Mouse (Mus musculus) layer of hippocampus, postnatal 25 days (tissue): ENCODE results near the gene Myoc. TPM values are rescaled to one million over a fixed set of nuclear protein-coding genes. Genes with fewer than 3 reads are reported as not detected.
"Not testable (repeated sequence)": the region's sequence is repeated elsewhere in the genome, so short reads cannot be mapped to it uniquely, and the experiment has no call there.

Experiments used
- DNase-seq, 2 experiments: peaks; one replicate each; pipeline ENCODE4 v3.0.0; 2022; ENCODE audit warnings: mixed read lengths in 2 of 2, low spot score in 1 of 2; ENCODE audit errors: extremely low spot score in 1 of 2
- total RNA-seq, 2 experiments: library from RNA; stranded (reverse); gene quantifications; 2 replicates each; pipeline ENCODE4 v1.2.3; 2021

Myoc gene
- total RNA-seq, result 1 to 10 TPM; 4.1 to 5.4 TPM

DNA sequence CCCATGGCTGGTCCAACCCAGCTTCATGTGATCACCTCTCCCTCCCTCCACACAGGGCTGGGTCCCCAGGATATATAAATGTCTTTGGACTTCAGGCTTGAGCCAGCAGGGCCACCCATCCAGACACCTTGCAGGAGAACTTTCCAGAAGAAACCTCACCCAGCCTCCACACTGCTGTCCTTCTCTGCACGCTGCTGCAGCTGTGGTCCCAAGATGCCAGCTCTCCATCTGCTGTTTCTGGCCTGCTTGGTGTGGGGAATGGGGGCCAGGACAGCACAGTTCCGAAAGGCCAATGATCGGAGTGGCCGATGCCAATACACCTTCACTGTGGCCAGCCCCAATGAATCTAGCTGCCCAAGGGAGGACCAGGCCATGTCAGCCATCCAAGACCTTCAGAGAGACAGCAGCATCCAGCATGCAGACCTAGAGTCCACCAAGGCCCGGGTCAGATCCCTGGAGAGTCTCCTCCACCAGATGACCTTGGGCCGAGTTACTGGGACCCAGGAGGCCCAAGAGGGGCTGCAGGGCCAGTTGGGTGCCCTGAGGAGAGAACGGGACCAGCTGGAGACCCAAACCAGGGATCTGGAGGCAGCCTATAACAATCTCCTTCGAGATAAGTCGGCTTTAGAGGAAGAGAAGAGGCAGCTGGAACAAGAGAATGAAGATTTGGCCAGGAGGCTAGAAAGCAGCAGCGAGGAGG lies at the start of gene Myoc:
Gene Myoc (plus strand): TSS at position 105 of the 700 bp plus-strand sequence.
- DNase-seq, result no peak

- no peak for DNase-seq
These were observed 49.5 kb upstream of the Myoc start for GRCm38 (mm10) chr1:162589443-162589842.

DNA sequence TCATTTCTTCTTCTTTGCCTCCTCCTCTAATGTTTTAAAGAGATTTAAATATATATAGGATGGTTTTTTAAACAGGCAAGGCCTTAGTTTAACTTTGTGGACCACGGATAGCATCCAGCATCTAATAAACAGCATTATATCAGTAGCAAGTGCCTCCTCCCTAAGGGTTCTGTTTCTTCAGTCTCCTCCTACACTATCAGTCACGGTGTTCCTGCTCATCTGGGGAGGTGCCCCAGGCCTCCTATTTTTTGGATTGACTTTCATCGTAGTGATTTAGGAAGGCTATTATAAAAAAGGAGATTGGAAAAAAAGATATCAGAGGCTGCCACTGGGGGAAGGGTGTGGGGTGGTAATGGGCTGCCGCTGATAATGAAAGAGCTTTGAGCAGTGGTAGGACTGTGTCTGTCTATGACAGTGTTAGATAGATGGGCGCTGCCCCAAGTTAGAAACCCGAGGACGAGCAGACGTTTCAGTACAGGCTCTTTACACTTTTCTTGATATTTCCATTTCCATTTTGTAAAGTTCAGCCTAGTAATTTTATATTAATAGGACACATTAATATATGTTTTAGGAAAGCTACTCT lies 48.4 kb upstream of the Myoc start:
- DNase-seq, result no peak

DNA sequence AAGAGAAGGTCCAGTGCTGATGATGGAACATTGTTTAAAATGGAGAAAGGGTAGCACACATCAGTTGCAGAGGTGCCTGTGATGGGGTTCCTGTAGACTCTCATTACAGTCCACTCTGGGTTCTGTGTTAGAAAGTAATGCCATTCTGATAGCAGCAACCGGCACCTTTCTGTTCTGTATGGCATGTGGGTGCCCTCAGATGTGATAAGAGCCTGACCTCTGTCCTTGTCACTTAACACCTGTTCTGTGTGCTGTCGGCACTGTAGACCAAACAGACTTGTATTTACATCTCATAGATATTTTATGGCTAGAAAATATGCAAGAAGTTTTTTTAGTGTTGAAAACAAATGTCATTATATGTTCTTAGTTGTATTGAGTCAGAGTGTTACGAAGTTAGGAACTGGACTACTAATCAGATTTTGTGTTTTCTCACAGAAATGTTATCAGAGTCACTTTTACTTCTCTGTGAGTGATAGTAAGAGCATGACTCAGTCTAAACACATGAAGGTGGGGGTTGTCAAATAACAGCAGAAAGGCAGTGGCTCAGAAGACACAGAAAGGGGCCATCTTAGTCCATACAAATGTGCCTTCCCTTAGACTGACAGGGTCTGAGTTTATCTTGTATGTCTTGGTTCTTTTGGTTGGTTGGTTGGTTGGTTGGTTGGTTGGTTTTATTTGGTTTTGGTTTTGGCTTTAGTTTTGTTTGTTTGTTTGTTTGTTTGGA lies 41.4 kb upstream of the Myoc start:
- DNase-seq, result no peak

- no peak for DNase-seq
These were observed 39.3 kb upstream of the Myoc start for GRCm38 (mm10) chr1:162599617-162600016.

DNA sequence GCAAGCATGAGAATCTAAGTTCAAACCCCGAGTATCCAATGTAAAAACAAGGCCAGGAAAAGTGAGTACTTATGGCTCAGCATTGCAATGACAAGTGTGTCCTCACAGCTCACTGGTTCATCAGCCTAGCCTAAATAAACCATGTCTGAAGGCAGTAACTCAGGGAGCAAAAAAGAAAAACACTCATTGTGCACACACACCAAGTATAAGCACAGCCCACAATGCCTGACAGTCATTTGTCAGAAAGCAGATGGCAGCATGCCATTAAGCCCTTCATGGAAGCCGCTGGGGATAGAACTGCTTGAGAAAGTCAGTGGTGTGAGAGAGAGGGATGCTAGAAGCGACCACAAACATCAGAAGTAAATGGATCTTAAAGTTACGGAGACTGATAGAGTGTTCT lies 37.7 kb upstream of the Myoc start:
- no peak for DNase-seq

GRCm38 (mm10) chr1:162608127-162608526 lies 30.8 kb upstream of the Myoc start:
- DNase-seq, result no peak

DNA sequence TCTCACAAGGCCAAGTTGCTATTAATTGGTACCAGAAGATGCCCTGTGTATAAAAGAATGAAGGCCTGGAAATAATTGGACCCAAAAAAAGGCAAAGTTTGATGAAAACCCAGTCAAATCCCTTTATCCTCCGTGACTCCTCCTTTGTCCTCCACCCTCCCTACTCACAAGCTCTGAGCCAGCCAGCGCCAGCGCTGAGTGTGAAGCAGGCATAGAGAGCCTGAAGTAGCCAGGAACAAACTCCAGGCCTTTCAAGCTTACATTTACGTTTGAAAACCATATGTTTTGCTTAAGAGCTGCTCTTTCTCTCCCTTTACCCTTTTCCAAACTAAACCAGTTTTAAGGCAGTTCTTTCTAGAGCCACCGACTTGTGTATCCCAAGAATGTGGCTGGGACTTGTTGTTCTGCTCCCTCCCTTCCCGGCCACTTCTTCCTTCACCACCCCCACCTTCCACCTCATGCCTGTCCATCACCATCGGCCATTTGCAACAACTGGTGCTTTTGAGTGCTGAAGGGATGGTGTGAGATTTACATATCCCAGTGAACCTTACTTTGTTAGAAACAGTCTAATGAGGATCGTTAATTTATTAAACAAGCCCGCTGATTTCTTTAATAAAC lies 29.2 kb upstream of the Myoc start:
- DNase-seq, result no peak

DNA sequence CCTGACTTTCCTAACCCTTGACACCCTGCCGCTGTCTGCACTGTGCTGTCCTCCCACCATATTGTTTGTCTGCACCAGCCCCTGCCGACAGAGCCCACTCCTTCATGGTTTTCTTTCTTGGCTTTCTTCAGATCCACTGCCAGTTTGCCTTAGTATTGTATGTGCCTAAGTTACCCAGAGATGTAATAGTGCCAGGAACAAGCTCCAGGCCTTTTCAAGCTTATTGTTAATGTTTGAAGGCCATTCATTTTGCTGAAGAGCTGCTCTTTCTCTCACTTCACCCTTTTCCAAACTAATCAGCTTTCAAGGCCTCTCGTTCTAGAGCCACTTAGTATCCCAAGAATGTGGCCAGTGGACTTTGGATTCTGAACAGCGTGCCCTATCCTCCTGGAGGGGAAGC lies 27.8 kb upstream of the Myoc start:
- DNase-seq, result no peak

GRCm38 (mm10) chr1:162615511-162615910 lies 23.4 kb upstream of the Myoc start:
- no peak for DNase-seq

DNA sequence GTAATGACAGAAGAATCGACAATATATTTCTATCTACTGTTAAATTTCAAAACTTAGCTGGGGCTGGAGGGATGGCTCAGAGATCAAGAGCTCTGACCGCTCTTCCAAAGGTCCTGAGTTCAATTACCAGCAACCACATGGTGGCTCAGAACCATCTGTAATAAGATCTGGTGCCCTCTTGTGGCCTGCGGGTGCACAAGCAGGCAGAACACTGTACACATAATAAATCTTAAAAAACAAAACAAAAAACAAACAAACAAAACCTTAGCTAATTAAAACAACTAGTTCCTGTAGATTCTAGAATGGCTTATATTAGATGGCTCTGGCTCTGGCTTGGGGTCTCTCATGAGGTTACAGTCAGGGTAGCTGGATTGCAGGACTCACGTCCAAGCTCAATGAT lies 18.5 kb upstream of the Myoc start:
- no peak for DNase-seq

- DNase-seq, result no peak
These were observed 15.1 kb upstream of the Myoc start for GRCm38 (mm10) chr1:162623895-162624294.

DNA sequence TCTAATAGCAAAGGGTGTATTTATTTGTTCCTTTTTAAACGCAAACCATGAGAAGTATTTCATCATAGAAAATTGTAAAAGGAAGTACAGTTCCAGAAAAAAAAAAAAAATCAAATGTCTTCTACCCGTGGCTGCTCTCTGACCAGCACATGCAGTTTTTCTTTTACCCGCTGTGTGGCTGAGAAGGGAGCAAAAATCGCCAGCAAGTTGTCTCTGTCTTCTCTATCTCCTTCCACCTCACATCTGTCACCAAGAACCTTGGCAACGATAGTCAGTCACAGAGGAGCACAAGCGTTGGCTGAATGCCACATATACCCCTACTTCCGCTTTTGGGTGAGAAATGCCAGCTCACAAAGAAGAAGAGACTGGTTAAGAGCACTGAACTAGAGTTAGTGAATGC lies 13.7 kb upstream of the Myoc start:
- no peak for DNase-seq

DNA sequence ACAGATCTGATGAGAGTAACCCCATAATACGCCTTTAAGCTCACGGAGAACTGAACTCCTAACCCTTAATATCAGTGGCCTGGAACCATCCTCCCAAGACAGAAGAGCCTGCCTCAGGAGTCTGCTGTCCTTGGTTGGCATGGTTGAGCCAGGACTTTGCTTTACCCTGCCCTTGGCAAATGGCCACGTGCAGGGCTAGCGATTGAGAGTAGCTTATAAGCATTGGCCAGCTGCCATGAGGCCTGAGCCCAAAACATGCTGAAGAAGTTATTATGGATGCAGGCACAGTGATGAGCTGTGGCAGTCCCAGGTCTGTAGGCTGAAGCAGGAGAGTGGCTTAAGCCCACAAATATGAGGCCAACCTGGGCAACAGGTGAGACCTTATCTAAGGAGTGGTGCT lies 11.1 kb upstream of the Myoc start:
- DNase-seq, result not testable (repeated sequence)

DNA sequence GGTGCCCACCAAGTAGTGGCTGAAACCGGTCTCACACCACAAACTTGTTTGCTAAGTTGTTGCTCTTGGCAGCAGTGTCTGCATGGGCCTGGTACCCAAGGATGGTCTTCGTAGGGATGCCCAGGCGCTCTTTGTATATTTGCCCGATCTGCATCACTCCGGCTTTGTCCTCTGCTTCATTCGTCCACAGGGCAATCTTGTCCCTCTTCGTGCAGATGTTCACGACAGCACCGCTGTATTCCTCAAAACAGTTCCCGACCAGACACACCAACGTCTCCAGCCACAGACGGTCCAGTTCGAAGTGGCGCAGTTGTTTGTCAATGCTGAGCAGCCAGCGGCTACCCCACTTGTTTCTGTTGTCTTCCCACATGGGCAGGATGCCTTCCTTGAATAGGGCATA lies 10.6 kb upstream of the Myoc start:
- not testable (repeated sequence) for DNase-seq

GRCm38 (mm10) chr1:162635291-162635931 lies 3.5 kb upstream of the Myoc start:
- DNase-seq, result not testable (repeated sequence)

DNA sequence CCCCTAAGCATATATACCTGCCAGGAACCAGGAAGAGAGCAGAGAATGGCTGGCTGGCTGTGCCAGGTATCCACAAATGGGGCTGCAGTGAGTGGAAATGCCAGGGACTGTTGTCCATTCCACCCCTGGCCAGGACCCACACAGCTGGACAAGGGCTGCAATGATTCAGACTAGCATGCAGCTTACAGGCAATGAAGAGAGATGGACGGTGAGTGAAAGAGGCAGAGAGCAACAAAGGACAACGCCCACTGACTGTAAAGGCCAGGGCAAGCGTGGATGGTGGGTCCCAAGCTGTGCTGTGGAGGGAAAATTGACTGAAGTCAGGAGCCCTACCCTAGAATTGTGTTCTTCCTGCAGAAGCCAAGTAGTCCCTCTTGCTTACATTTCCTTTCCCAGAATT lies 2.4 kb upstream of the Myoc start:
- no peak for DNase-seq

- DNase-seq, result no peak
These were observed 420 bp upstream of the Myoc start for GRCm38 (mm10) chr1:162638535-162638934.

DNA sequence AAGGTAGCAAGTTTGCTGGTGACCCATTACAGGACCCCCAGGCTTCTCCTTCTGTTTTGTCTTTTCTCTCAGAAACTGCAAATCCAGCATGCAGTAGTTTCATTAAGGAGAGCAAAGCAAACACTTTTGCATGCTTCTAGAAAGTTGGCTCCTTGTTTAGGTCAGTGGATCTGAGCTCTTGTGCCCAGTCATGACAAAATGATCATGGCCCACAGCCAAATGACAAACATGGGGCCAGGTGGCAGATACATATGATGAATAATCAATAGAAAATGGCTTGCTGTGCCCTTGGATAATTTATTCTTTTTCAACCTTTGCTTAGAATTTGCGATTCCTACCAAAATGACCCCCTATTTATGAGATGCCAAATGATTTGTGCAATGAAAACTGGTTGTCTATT lies 906 bp downstream of the Myoc start:
- DNase-seq, result no peak

GRCm38 (mm10) chr1:162642591-162642990 lies 3.6 kb downstream of the Myoc start:
- DNase-seq, result no peak

GRCm38 (mm10) chr1:162643752-162644151 lies 4.8 kb downstream of the Myoc start:
- DNase-seq, result peak; percentile 33
